Mouse (Mus musculus): ENCODE results near the gene Hist1h4k.
A peak's percentile ranks its signal among the peaks of the same experiment; 100 is the strongest.

Gene Hist1h4k

DNA sequence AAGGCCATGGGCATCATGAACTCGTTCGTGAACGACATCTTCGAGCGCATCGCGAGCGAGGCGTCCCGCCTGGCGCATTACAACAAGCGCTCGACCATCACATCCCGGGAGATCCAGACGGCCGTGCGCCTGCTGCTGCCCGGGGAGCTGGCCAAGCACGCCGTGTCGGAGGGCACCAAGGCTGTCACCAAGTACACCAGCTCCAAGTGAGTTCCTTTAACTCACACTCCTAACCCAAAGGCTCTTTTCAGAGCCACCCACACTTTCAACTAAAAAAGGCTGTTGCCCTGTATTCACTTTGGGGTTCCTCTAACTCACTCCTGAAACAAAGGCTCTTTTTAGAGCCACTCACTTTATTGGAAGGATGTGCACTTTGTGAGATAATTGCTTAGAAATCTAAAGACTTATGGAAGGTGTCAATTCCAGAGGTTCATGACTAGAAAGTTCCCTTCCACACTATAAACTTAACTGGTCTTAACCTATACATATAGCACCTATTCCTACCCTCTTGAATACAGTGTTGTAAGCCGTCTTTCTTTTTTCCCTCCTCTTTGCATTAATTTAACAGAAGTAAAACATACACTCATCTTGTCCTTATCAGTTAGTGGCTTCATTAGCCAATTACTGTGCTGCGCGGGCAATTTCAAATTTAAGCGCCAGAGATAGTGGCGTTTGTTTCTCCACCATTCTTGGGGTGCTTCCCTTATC is 4.1 kb upstream of the Hist1h4k start:
- DNase-seq (ENCODE audit: extremely low spot score), result peak; percentile 70

DNA sequence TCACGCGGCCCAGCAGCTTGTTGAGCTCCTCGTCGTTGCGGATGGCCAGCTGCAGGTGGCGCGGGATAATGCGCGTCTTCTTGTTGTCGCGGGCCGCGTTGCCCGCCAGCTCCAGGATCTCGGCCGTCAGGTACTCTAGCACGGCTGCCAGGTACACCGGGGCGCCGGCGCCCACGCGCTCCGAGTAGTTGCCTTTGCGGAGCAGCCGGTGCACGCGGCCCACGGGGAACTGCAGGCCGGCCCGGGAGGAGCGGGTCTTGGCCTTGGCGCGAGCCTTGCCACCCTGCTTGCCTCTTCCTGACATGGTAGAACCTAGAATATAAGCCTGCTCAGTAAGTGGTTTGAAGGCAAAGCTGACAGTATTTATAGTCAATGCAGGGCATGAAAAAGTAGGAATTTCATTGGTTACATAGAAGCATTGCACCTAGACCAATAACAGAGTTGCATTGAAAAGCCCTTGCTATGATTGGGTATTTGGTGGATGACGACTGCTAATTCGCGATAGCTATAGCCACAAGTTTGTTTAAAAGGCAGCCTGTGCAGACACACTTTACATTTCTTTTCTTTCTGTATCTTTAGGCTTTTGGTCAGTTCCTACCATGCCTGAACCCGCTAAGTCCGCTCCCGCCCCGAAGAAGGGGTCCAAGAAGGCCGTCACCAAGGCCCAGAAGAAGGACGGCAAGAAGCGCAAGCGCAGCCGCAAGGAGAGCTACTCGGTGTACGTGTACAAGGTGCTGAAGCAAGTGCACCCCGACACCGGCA is 3.4 kb upstream of the Hist1h4k start, which contains the start of the genes Hist1h2ak and Hist1h2bn:
Gene Hist1h2ak, minus strand, starts transcription at position 304 of the 762 bp plus-strand sequence.
Gene Hist1h2bn, plus strand, starts transcription at position 600 of the 762 bp plus-strand sequence.
- peak; percentile 93 for DNase-seq (ENCODE audit: extremely low spot score)

DNA sequence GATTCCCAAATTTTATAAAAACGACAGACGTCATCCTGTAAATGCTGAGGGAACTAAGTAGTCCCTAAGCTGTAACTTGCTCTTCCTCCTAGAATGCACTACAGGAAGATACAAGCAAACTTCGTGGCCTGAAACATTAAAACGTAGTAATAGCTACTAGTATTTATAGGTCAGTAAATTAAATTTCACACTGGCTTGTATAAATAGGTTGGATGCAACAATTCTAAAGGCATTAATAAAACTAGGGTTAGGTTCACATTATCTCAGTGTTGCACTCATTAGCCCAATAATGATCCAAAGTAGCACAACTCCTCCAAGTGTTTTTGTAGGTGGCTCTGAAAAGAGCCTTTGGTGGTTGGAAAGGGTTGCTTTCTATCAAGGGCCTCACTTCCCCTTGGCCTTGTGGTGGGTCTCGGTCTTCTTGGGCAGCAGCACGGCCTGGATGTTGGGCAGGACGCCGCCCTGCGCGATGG is 2.8 kb upstream of the Hist1h4k start:
- DNase-seq (ENCODE audit: extremely low spot score), result peak; percentile 61

DNA sequence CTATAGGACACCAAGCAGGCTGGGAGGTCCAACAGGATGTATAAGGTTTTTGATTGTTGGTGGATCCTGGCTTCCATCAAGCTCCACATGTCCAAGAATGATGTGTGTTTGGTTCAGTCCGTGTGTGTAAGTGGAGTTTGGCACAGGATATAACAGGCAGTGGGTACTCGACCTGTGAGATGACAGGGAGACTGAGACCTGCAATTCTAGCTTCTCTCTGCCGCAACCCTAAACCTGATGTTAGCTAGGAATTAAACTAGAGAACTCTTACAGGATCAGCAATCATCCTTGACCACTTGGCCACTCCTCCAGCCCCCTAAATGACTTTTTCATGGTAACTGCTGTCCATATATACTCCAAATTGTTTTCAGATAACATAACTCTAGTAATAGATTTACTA is 2.1 kb upstream of the Hist1h4k start:
- peak; percentile 61 for DNase-seq (ENCODE audit: extremely low spot score)

DNA sequence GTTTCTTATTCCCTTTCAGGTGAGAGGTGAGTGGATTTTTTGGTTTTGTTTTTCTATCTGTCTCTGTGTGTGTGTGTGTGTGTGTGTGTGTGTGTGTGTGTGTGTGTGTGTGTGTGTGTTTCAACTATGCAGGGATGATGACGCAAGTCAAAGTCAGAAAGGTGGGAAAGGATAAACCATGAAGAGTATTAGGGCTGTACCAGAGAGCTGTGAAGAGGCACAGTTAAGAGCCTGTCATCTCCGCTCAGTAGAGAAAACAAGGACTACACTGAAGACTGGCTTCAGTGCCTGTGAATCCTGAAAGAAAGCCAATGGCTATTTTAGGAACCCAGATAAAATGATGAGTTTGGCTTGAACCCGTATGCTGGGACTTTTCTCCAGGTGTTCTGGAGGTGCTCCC is 1.5 kb upstream of the Hist1h4k start:
- peak; percentile 35 for DNase-seq (ENCODE audit: extremely low spot score)

DNA sequence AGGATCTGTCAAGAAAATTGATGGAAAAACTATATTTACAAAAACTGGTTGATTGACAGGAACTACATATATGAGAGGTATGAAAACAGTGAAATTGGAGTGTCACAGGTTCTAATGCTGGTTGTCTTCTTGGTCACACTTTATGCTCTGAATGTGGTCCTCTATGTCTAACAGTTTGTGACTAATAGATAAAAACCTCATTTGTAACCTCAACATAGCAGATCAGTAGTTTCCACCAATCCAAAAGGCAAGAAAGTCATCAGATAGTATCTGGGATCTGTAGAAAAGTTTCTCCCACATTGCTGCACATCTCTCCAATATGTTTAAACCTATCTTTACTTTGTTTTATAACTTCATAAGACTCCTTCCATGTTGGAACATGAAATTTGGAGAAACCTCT is 1.1 kb upstream of the Hist1h4k start:
- DNase-seq (ENCODE audit: extremely low spot score), result no peak

DNA sequence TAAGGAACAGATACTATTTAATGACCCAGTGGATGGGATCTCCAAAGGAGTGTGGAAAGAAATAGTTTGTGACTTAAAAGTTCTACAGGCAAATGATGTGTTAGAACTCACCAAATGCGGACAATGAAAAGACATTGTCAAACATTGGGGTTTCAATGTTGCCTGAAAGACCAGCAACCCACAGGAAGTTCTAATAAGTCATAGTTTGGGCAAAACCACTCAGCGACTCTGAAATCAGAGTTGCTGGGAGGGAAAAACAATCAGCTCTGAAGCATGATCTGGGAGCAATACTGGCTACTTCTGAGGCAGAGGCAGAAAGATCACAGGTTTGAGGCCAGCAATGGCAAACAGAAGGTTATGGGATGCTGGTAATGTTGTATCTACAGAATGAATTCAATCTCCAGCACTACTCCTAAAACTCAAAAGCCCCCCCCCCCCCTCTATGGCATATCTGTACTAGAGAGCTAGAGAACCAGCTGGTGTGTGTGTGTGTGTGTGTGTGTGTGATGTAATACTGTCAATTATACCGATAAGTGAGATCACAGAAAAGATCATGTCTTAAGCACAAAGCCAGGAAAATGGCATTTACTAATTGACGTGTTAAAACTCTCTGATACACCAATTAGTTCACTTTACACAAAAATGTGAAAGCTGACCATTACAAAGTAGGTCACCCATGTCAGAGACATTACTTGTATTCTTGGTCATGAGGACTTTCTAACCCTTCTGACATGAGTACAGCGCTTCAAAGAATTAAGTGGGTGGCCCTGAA is 732 bp downstream of the Hist1h4k start:
- DNase-seq (ENCODE audit: extremely low spot score), result peak; percentile 74

DNA sequence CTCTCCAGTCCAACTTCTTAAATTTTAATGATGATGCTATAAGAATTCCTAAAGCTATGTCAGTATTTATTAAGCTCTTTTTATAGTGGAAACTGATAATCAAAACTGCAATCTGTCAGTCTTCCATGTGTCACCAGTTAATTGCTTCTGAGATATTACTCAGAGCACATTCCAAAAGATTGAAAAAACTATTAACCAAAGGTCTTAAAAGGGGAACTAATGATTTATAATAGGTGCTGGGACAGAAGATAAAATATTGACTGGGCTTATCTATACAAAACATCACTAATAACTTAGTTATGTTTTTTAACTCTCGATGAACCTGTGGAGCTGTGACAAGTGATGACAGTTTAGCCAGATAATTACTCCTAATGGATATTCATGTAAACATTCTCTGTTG is 5.3 kb downstream of the Hist1h4k start:
- DNase-seq (ENCODE audit: extremely low spot score), result no peak

DNA sequence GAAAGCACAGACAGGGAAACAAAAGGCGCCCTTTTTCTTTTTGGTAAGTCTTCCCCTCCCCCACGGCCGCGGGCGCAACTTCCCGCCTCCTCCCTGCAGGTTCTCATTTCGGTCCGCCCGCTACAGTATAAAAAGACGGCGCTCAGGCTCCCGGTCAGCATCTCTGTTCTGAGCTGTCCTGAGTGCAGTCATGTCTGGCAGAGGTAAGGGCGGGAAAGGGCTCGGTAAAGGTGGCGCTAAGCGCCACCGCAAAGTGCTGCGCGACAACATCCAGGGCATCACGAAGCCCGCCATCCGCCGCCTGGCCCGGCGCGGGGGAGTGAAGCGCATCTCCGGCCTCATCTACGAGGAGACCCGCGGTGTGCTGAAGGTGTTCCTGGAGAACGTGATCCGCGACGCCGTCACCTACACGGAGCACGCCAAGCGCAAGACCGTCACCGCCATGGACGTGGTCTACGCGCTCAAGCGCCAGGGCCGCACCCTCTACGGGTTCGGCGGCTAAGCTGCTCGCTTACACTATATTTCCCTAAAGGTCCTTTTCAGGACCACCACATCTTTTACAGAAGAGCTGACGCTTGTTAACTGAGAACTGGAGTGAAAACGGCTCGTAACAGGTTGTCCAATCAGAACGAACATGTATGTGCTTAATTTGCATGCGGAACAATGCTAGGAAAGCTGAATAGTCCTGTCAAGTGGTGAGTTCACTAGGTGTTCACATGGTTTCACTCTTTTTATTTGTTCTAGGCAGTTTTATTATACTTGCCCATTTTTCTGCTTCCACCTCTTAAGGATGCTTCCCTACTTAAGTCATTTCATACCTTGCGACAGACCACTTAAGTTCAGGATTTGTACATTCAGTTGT is 15.2 kb downstream of the Hist1h4k start, which contains the start of gene Hist1h4j:
Gene Hist1h4j, plus strand, starts transcription at position 159 of the 862 bp plus-strand sequence.
- DNase-seq (ENCODE audit: extremely low spot score), result peak; percentile 97

DNA sequence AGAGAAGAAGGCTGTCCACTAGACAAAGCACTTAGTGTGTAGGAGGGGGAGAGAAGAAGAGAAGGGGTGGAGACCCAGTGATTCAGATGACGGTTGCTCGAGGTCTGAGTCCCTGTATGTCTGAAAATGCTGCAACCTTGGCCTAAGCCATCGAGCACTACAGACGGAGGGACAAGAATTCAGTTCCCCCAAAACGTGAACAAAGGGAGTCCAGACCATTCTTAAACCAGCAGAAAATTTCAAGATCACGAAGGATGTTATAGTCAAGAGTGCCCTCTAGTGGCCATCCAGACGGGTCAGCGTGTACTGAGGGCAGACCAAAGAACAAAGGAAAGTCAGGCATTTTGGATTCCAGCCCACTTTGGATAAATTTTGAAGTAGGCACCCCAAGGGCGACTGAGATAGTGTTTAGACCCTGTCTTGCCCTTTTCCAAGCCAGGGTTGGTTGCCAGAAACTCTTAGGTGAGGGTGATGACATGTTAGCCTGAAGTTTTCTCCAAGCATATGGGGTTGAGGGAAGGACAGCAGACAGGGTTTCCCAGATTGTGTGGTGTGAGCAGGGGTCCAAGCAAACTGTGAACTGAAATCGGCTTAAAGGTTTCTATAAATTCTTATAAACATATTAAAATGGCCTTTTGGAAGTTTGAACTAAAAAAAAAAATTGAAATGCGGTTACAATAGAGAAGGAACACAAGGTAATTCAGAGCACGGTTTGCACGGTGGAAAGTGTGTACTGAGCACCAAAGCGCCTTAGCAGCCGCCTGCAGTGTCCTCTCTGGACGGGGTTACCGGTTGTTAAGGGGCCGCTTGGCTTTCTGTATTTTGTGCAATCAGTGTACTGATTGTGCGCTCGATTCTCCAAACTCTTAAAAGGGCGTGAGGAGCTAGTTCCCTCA is 16.0 kb downstream of the Hist1h4k start:
- DNase-seq (ENCODE audit: extremely low spot score), result peak; percentile 89

DNA sequence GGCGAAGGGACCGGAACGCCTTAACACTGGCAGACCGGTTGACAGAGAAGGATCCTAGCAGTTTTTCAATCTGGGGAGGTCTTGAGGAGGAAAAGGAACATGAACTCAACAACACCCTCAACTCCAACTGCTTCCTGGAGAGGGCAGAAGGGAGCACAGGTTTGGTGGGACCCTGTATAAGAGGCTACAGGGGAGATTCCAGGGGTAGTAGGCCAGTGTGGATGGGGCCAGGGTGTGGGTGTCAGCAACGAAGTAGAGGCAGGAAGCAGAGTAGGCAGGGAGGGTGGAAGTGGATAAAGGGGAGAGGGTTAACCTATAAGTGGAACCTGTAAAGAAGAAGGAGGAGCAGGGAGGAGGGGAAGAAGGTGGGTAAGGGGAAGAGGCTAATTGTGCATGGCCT is 16.8 kb downstream of the Hist1h4k start:
- DNase-seq (ENCODE audit: extremely low spot score), result peak; percentile 65

DNA sequence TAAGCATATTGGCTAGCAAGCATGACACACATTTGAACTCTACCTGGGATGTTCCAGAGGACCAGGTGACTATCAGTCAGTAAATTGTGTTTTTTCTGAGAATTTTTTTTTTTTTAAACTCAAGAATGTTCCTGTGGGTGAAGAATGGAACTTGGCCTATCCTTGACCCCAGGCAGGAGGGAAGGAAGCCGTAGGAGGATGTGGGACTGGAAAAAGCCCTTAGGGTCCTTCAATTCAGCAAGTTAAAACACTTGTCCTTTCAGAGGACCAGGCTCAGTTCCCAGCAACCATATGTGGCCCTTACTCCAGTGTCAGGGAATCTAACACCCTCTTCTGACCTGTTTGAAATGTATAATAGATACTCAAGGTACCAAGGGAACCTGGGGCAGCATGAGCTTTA is 20.8 kb downstream of the Hist1h4k start:
- DNase-seq (ENCODE audit: extremely low spot score), result no peak

DNA sequence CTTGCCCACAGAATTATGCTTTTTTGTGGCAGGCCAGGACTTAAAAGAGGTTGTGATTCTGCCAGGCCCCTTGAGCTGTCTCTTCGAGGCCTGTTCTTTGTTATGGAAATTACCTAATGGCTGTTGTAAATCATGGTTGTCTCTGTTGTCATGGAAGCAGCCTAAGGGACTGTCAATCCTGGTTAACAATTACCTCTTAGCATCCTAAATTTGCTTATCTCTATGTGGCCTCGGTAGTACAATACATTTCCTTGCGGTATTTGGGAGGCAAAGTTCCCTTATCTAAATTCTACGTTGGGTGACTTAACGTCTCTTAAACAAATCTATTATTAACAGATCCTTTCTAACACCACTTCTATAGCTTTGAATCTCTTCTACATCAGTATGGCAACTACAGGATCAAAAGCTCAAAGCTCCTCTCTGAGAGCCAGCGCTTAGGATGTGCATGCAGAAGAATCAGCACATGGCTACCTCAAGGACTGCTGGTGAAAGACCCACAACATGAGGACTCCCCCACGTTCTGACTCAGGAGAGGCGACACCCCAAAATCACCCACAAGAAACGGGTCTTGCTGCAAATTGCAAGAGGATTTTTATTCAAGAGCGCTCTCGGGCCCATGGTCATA is 22.2 kb downstream of the Hist1h4k start:
- DNase-seq (ENCODE audit: extremely low spot score), result peak; percentile 52

DNA sequence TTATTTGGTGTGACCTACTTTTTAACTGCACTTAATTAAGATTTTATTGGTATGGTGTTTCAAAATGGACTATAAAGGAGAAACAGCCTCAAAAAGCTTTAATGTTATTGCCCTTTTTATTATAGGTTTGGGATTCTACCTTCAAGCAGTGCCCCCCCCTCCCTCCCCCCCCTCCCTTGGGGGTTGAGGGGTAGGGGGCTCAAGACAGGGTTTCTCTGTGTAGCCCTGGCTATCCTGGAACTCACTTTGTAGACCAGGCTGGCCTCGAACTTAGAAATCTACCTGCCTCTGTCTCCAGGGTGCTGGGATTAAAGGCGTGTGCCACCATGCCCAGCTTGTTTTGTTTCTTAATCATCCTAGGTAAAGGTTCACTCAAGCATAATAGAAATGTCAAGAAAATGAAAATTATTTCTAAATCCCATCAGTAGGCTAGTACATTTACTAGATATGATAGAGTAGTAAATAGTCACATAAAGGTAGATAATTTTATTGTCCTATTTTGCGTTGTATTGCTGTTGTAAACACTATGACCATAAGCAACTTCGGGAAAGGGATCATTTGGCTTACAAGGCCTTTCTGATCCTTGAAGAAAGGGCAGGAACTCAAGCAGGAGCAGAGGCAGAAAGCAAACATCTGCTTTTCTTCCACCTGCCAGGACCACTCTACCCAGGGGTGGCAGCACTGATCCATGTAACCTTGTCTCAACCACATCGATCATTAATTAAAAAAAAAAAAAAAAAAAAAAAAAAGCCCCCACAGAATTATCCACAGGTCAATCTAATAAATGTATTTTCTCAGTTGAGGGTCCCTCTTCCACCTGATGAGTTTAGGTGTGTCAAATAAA is 27.1 kb downstream of the Hist1h4k start:
- peak; percentile 70 for DNase-seq (ENCODE audit: extremely low spot score)

DNA sequence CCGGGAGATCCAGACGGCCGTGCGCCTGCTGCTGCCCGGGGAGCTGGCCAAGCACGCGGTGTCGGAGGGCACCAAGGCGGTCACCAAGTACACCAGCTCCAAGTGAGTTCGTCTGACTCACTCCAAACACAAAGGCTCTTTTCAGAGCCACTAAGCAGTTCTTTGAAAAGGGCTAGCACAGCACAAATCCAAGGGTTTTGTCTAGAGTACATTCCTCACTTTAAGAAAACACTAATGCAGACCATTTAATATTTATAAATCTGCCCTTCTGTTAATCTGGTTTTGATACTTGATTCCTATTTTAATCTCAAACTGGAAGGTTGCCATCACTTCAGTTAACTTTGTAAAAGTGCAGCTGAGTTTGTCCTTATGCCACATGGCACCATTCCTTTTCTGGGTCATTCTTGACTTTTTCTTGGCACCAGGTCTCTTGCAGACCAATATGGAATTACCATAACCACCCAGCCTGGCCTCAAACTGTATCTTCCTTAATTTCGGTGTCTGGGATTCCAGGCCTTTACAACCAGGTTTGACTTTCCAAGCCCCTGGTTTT is 27.9 kb downstream of the Hist1h4k start:
- DNase-seq (ENCODE audit: extremely low spot score), result peak; percentile 75

DNA sequence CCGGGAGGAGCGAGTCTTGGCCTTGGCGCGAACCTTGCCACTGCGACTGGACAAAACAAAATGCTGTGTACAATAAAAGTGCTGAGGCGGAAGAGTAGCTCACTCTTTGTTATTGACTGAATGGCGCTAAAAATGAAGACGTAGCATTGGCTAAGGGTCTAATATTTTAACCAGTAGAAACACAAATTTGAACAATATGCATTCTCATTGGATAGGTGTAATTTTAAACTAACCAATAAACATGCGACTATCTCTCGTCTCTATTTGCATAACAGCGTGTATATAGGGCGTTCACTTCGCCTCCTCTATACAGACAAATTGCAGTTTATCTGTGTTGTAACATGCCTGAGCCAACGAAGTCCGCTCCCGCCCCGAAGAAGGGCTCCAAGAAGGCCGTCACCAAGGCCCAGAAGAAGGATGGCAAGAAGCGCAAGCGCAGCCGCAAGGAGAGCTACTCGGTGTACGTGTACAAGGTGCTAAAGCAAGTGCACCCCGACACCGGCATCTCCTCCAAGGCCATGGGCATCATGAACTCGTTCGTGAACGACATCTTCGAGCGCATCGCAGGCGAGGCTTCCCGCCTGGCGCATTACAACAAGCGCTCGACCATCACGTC is 28.4 kb downstream of the Hist1h4k start, which contains the start of gene Hist1h2bm:
Gene Hist1h2bm, plus strand, starts transcription at position 288 of the 616 bp plus-strand sequence.
- DNase-seq (ENCODE audit: extremely low spot score), result peak; percentile 92

DNA sequence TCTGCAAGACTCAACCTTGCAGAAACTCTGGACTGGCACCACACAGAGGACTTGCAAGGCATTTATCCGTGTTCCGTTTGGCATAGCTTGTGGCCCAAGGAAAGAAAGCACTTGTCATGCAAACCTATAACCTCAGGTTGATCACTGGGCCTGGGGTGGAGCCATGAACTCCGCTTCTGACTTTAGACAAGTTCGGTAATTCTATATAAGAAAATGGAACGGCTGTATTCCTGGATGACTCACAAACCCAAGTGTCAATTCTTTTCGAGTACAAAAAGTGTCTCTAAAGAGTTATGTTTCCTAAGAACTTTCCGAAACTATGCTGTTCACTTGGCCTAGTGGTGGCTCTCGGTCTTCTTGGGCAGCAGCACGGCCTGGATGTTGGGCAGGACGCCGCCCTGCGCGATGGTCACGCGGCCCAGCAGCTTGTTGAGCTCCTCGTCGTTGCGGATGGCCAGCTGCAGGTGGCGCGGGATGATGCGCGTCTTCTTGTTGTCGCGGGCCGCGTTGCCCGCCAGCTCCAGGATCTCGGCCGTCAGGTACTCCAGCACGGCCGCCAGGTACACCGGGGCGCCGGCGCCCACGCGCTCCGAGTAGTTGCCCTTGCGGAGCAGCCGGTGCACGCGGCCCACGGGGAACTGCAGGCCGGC is 29.1 kb downstream of the Hist1h4k start:
- peak; percentile 59 for DNase-seq (ENCODE audit: extremely low spot score)
